Mouse (Mus musculus) Patski (cell line): ENCODE measurements around the gene Mefv. TPM values are rescaled to one million over a fixed set of nuclear protein-coding genes. Genes with fewer than 3 reads are reported as not detected.

ENCODE experiments used
- ATAC-seq: fragments of 100-300 bp; one replicate; pipeline ENCODE4 v1.8.0; 2021
- CTCF ChIA-PET: fragments of 350-600 bp; sonication (Branson Sonifier 250); formaldehyde crosslinking; loops from one replicate; lab custom pipeline; 2022; ENCODE audit warnings: inconsistent platforms; lab: Charles Lee
- POLR2A ChIA-PET: fragments of 350-600 bp; sonication (Branson Sonifier 250); formaldehyde crosslinking; loops from one replicate; lab custom pipeline; 2022; ENCODE audit warnings: antibody characterized with exemption, inconsistent platforms; lab: Charles Lee
- DNase-seq: peaks from one replicate; pipeline ENCODE4 v3.0.0-alpha.2; 2011; ENCODE audit warnings: low read depth, low spot score
- H3K27me3 ChIP-seq: fragments of 371-371 bp; one replicate; pipeline ENCODE4 v1.5.1; 2021
- CTCF ChIP-seq: fragments of 100-300 bp; IDR thresholded peaks from one replicate; pipeline ENCODE4 v1.5.1; 2021
- in situ Hi-C: fragments of 300-500 bp; cut with MboI; formaldehyde crosslinking; loops from 3 replicates; pipeline ENCODE4 v1.11.1; 2018; ENCODE audit warnings: low pct_unique_long_range_greater_than_20kb, mixed read lengths
- polyA plus RNA-seq: library from polyadenylated mRNA; unstranded; gene quantifications from one replicate; pipeline ENCODE4 v1.2.3, GENCODE M21; 2021

Gene Mefv
- polyA plus RNA-seq = not detected

- no peak for TF ChIP-seq CTCF
- ATAC-seq = no peak
- POLR2A ChIA-PET = interaction anchor here (0.7 kb wide), 1 partner anchor 161 kb away, joined by 3 read pairs; no protein-coding TSS in a partner anchor
- H3K27me3 ChIP-seq = no peaks in the 10 kb centered on the region
- CTCF ChIA-PET = interaction anchor here (0.7 to 0.8 kb wide), 2 partner anchors 10 to 41 kb away, joined by 3 read pairs; no protein-coding TSS in a partner anchor
- in situ Hi-C loops = no loop called here
- DNase-seq = no peak
Measured at GRCm38 (mm10) chr16:3717980-3718379, at the start of gene Mefv. Gene Mefv, minus strand, starts transcription at chr16:3718097.

- in situ Hi-C loops = loop anchor here (10.0 kb wide), 2 partner anchors 126 to 156 kb away; partner anchors contain the start of genes 1700037C18Rik, Cluap1 and Naa60
- CTCF ChIA-PET = interaction anchor here (1.2 kb wide), 1 partner anchor 123 kb away, joined by 3 read pairs; the partner anchor contains the start of gene Naa60
Measured at GRCm38 (mm10) chr16:3748976-3749375, 31.1 kb upstream of the Mefv start.

DNA sequence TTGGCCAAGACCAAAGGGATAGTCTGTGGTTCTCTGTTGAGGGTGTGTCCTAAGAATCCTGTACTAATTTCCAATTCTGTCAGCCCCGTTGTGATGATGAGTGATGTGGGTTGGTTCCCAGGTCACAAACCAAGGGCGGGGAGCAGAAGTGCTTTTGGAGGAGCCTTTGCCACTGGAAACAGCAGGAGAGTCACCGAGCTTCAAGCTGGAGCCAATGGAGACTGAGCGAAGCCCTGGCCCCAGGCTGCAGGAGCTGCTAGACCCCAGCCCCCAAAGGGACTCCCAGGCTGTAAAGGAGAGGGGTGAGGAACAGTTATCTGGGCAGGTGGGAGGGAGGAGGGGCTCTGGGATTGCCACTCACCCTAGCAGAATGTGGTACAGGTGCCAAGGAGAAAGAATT, 27.8 kb upstream of the Mefv start:
- CTCF ChIA-PET = interaction anchor here (1.3 to 1.4 kb wide), 2 partner anchors 27 to 103 kb away, joined by 3 to 5 read pairs; no protein-coding TSS in a partner anchor
- TF ChIP-seq CTCF = no peak
- DNase-seq (no peak), ATAC-seq (no peak)
- in situ Hi-C loops = loop anchor here (10.0 kb wide), 2 partner anchors 129 to 159 kb away; partner anchors contain the start of genes 1700037C18Rik, Cluap1 and Naa60
- POLR2A ChIA-PET = no interaction called here
- H3K27me3 ChIP-seq = no peaks in the 10 kb centered on the region

More at GRCm38 (mm10) chr16:3748976-3749375, 31.1 kb upstream of the Mefv start:
- ATAC-seq = no peak
- POLR2A ChIA-PET = no interaction called here
- DNase-seq = no peak
- H3K27me3 ChIP-seq = no peaks in the 10 kb centered on the region
- TF ChIP-seq CTCF = no peak

DNA sequence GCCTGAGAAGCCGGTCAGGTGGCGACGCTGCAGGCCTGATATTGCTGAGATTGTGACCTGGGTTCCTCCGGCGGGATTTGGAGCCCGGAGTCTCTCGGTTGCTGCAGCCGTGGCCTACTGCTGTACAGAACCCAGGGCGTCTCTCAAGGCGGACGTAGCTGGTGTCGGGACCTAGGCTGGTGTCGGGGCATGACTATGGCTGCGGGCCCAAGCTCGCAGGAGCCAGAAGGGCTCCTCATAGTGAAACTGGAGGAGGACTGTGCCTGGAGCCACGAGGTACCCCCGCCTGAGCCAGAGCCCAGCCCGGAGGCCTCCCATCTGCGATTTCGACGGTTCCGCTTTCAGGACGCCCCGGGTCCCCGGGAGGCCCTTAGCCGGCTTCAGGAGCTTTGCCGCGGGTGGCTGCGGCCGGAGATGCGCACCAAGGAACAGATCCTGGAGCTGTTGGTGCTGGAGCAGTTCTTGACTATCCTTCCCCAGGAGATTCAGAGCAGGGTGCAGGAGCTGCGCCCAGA, 26.3 kb upstream of the Mefv start:
- ChIA-PET POLR2A (interaction anchor here (0.6 to 1.4 kb wide), 4 partner anchors 91 to 143 kb away, joined by 3 to 4 read pairs (median 3); partner anchors contain the start of gene Naa60), CTCF (interaction anchor here (0.7 to 1.4 kb wide), 2 partner anchors 104 to 259 kb away, joined by 3 to 5 read pairs; partner anchors contain the start of gene Slx4)
- TF ChIP-seq CTCF = no peak
- ATAC-seq (peak; percentile 46), DNase-seq (no peak)
- in situ Hi-C loops = loop anchor here (5.0 to 10.0 kb wide), 4 partner anchors 103 to 258 kb away; partner anchors contain the start of genes 1700037C18Rik, Cluap1, Naa60 and Slx4
- H3K27me3 ChIP-seq = no peaks in the 10 kb centered on the region

- ATAC-seq (peak; percentile 99), DNase-seq (peak; percentile 94)
- H3K27me3 ChIP-seq = no peaks in the 10 kb centered on the region
- CTCF ChIA-PET = interaction anchor here (0.9 to 1.6 kb wide), 3 partner anchors 9 to 166 kb away, joined by 3 to 7 read pairs (median 3); no protein-coding TSS in a partner anchor
- no peak for TF ChIP-seq CTCF
- POLR2A ChIA-PET = interaction anchor here (0.6 to 1.4 kb wide), 2 partner anchors 129 to 143 kb away, joined by 3 to 4 read pairs; partner anchors contain the start of gene Naa60
- in situ Hi-C loops = loop anchor here (5.0 to 10.0 kb wide), 4 partner anchors 104 to 259 kb away; partner anchors contain the start of genes 1700037C18Rik, Cluap1, Naa60 and Slx4
Measured at GRCm38 (mm10) chr16:3743503-3744185, 25.7 kb upstream of the Mefv start, which contains the start of gene Zfp263. Gene Zfp263, plus strand, starts transcription at chr16:3744093.

DNA sequence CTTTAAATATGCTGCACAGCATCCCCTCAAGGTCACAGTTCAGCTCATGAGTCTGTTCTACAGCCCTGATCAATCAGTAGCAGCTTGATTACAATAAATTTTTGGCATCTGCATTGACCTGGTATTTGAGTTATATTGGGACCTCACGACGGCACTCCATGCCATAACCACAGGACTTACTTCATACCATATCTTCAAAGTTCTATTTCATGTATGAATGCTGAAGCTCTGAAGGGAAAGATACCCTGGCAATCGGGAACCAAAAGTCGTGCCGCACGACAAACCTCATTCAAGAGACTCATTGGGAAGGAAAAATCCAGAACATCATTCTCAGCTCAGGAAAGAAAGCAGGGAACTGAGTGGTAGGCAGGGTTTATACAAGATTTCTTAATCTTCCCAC, 24.6 kb upstream of the Mefv start:
- ChIA-PET POLR2A (no interaction called here), CTCF (interaction anchor here (0.6 to 1.8 kb wide), 4 partner anchors 8 to 107 kb away, joined by 3 to 7 read pairs (median 4); no protein-coding TSS in a partner anchor)
- in situ Hi-C loops = loop anchor here (5.0 to 10.0 kb wide), 4 partner anchors 105 to 260 kb away; partner anchors contain the start of genes 1700037C18Rik, Cluap1, Naa60 and Slx4
- TF ChIP-seq CTCF = no peak
- ATAC-seq (no peak), DNase-seq (no peak)
- H3K27me3 ChIP-seq = peaks cover 5% of the 10 kb centered on the region

- no peak for TF ChIP-seq CTCF
- in situ Hi-C loops = no loop called here
- ChIA-PET POLR2A (no interaction called here), CTCF (interaction anchor here (1.5 kb wide), 1 partner anchor 9 kb away, joined by 4 read pairs; no protein-coding TSS in a partner anchor)
- DNase-seq (no peak), ATAC-seq (no peak)
- H3K27me3 ChIP-seq = peaks cover 13% of the 10 kb centered on the region
Measured at GRCm38 (mm10) chr16:3733198-3733732, 15.4 kb upstream of the Mefv start.

DNA sequence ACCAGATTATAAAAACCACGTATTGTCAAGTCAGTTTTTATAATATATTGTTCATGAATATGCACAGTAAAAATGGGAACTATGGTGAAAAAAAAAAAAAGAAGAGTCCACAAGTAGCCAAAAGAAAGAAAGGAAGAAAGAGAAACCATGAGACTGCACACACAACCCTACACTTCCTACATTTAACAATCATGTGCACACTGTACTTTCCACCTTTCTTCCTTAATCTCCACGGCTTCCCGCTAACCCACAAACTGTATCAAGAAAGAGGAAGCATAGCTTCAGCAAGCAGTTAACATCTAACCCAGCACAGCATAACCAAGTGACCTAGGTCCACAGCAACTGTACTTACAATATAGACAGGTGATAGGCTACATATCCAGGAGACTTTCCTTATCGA, 14.7 kb upstream of the Mefv start:
- peaks cover 8% of the 10 kb centered on the region for H3K27me3 ChIP-seq
- in situ Hi-C loops = no loop called here
- no peak for ATAC-seq
- DNase-seq = no peak
- ChIA-PET POLR2A (no interaction called here), CTCF (interaction anchor here (1.5 kb wide), 1 partner anchor 10 kb away, joined by 4 read pairs; no protein-coding TSS in a partner anchor)
- TF ChIP-seq CTCF = no peak

GRCm38 (mm10) chr16:3727980-3728720, 10.3 kb upstream of the Mefv start:
- no peak for TF ChIP-seq CTCF
- in situ Hi-C loops = no loop called here
- ChIA-PET CTCF (interaction anchor here (1.1 to 1.5 kb wide), 2 partner anchors 10 to 15 kb away, joined by 3 to 7 read pairs; partner anchors contain the start of gene Mefv), POLR2A (no interaction called here)
- H3K27me3 ChIP-seq = peaks cover 4% of the 10 kb centered on the region
- ATAC-seq (peak; percentile 38), DNase-seq (no peak)
